Mouse (Mus musculus) liver, postnatal 0 days (tissue): ENCODE data around the gene H1f0.

ENCODE experiments used
- CTCF ChIP-seq: sonication (generic); IDR thresholded peaks from 2 replicates; pipeline ENCODE4 v1.5.1; 2016; ENCODE audit warnings: antibody characterized with exemption, low read depth
- EP300 ChIP-seq: IDR thresholded peaks from 2 replicates; pipeline ENCODE4 v1.6.1; 2016; ENCODE audit warnings: antibody characterized with exemption, low read depth, mild to moderate bottlenecking

GRCm38 (mm10) chr15:79042721-79043491 is 14.7 kb downstream of the H1f0 start:
- TF ChIP-seq CTCF, result 0 out of 2 replicates have a peak, but pooled peaks have one; percentile 6
- TF ChIP-seq EP300, result no peak
